In the genomic region with DNA sequence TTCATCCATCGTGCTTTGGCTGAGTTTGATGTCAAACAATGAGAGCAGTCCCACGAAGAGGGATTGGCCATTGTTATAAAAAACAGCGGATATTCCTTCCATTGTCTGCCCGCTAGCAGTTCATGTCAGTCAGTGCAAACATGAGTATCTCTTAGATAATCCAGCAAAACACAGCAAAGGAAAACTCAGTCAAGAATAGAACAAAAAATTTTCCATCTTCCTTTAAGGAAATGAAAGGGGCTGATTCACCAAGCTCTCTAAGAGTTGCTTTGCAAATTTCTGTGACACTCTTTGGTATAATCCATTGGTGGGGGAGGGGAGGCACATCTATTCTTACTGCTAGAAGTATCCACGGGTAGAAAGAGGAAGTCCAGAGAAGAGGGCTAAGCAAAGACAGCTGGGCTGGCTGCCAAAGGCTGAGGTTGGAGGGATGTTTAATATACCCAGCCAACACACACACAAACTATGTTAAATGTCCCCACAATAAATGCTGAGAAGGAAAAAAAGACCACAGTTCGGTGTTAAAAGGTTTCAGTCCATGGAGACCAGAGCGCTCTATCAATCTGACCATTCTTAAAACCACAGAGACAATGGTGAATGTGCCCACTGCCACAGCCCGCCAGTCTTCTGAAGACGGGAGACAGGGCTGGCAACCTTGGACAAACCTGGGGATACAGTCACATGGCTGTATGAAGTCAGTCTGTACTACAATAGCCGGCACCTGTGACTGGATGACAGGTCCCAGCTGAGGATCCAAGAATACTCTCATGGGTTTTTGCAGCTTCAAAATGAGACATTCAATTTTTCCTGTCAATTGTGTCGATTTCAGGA, we compare ENCODE assay signal across 9 mouse cellular contexts. TPM values are rescaled to one million over a fixed set of nuclear protein-coding genes. Genes with fewer than 3 reads are reported as not detected.
A peak's percentile ranks its signal among the peaks of the same experiment; 100 is the strongest.
DNase-seq lines count a peak whose midpoint lies in the region; ATAC-seq and TF ChIP-seq lines count a peak whose summit lies in the region.
"Had no signal": no experiment of that assay in that cellular context is flagged by ENCODE, and none has a peak within 500 bp of the region (broad histone marks: within the 10 kb centered on the region; RNA-seq: fewer than 3 reads in every experiment).

No protein-coding gene starts in this region.

- ATAC-seq in granulocyte monocyte progenitor cell, adult 5-6 weeks (replicated peaks; ENCODE audit: poor library complexity, severe bottlenecking): peak; percentile 90
- ATAC-seq in intestine, embryonic 16.5 days: peak; percentile 69
- peak; percentile 43 for ATAC-seq in liver, embryonic 13.5 days (ENCODE audit: low read depth)

- H3K9me3 ChIP-seq in MEL (replicated peaks; ENCODE audit: insufficient read depth, low read length): no peaks in the 10 kb centered on the region
- no peaks in the 10 kb centered on the region for H3K9me3 ChIP-seq in intestine, embryonic 16.5 days (ENCODE audit: control insufficient read depth, low read length)
- no peaks in the 10 kb centered on the region for H3K9me3 ChIP-seq in liver, embryonic 13.5 days (replicated peaks)
- H3K9me3 ChIP-seq: embryonic facial prominence, embryonic 13.5 days had no signal

- no peak for TF ChIP-seq CTCF in MEL (IDR thresholded peaks at IDR 0.05 in 2 of 3, conservative IDR thresholded peaks at IDR 0.05 in 1 of 3; ENCODE audit: control insufficient read depth in 1 of 3, insufficient read depth in 1 of 3, low read depth in 2 of 3, low read length in 3 of 3, poor library complexity in 1 of 3, severe bottlenecking in 1 of 3)

- H3K4me3 ChIP-seq in MEL (ENCODE audit: control insufficient read depth in 1 of 2, insufficient read depth in 1 of 2, low read depth in 2 of 2, low read length in 2 of 2): no peak overlapping the region
- H3K4me3 ChIP-seq in intestine, embryonic 16.5 days (ENCODE audit: low read length): no peak overlapping the region
- H3K4me3 ChIP-seq in liver, embryonic 13.5 days (replicated peaks): no peak overlapping the region
- H3K4me3 ChIP-seq: embryonic facial prominence, embryonic 13.5 days had no signal

- H3K27ac ChIP-seq in MEL (ENCODE audit: control insufficient read depth, low read depth, low read length): no peak overlapping the region
- peak overlapping the region; percentile 69 for H3K27ac ChIP-seq in intestine, embryonic 16.5 days (ENCODE audit: low read length)
- H3K27ac ChIP-seq in liver, embryonic 13.5 days: peak overlapping the region; percentile 75
- H3K27ac ChIP-seq: embryonic facial prominence, embryonic 13.5 days had no signal

- H3K79me2 ChIP-seq in MEL (ENCODE audit: control insufficient read depth, insufficient read depth, low read length, poor library complexity): no peaks in the 10 kb centered on the region

- no peak for TF ChIP-seq POLR2A in MEL (IDR thresholded peaks at IDR 0.05; ENCODE audit: control insufficient read depth in 1 of 2, insufficient read depth in 1 of 2, low read depth in 1 of 2, low read length in 2 of 2, poor library complexity in 1 of 2)

- 0 out of 4 replicates have a peak, but pooled peaks cover 0 to 2% of the 10 kb centered on the region in 2 experiments for H3K36me3 ChIP-seq in MEL (ENCODE audit: control insufficient read depth in 1 of 2, insufficient read depth in 2 of 2, low read length in 2 of 2)
- H3K36me3 ChIP-seq in intestine, embryonic 16.5 days (ENCODE audit: control insufficient read depth, insufficient read depth, low read length): no peaks in the 10 kb centered on the region
- peaks cover 15% of the 10 kb centered on the region for H3K36me3 ChIP-seq in liver, embryonic 13.5 days

- no peak for TF ChIP-seq RAD21 in MEL (IDR thresholded peaks at IDR 0.05; ENCODE audit: low read depth, low read length)

- peak overlapping the region; percentile 18; the same call in 1 of the 2 replicates for H3K4me2 ChIP-seq in intestine, embryonic 16.5 days (ENCODE audit: low read depth, low read length)
- no peak overlapping the region for H3K4me2 ChIP-seq in liver, embryonic 13.5 days
- H3K4me2 ChIP-seq: embryonic facial prominence, embryonic 13.5 days had no signal

- peak; percentile 64 to 81 for DNase-seq in adrenal gland, adult (ENCODE audit: inconsistent age in 2 of 2, low spot score in 1 of 2)
- no peak for DNase-seq in adrenal gland, adult 8-10 months
- peak; percentile 83 for DNase-seq in MEL (ENCODE audit: low read depth, low spot score)
- no peak for DNase-seq in liver, embryonic 13.5 days
- peak; percentile 62 for DNase-seq in skeletal muscle tissue, adult 2 months (ENCODE audit: low read depth, low spot score)
- no peak for DNase-seq in thymus, postnatal 25 days

- 55% methylated on average over 11 of the region's 11 CpGs for WGBS in intestine, embryonic 16.5 days
- 43% methylated on average over 11 of the region's 11 CpGs for WGBS in liver, embryonic 13.5 days (ENCODE audit: insufficient replicate concordance)

- no peak overlapping the region for H3K9ac ChIP-seq in MEL (ENCODE audit: control insufficient read depth, low read depth, low read length, poor library complexity, severe bottlenecking)
- H3K9ac ChIP-seq in intestine, embryonic 16.5 days (ENCODE audit: low read depth, low read length): no peak overlapping the region
- H3K9ac ChIP-seq in liver, embryonic 13.5 days: no peak overlapping the region
- H3K9ac ChIP-seq: embryonic facial prominence, embryonic 13.5 days had no signal

- TF ChIP-seq EP300 in MEL (IDR thresholded peaks at IDR 0.05; ENCODE audit: low read depth in 1 of 2, low read length in 2 of 2): peak in 1 of 2 experiments; percentile 58; a peak in 2 of 4 replicates

- H3K4me1 ChIP-seq in MEL (ENCODE audit: control insufficient read depth in 1 of 2, insufficient read depth in 2 of 2, low read length in 2 of 2): no peaks in the 10 kb centered on the region
- peaks cover 42% of the 10 kb centered on the region for H3K4me1 ChIP-seq in intestine, embryonic 16.5 days (ENCODE audit: control insufficient read depth, insufficient read depth, low read length)
- peaks cover 63% of the 10 kb centered on the region for H3K4me1 ChIP-seq in liver, embryonic 13.5 days (replicated peaks)

- no peaks in the 10 kb centered on the region; a peak in 1 of 4 replicates for H3K27me3 ChIP-seq in MEL (ENCODE audit: control insufficient read depth in 1 of 2, insufficient read depth in 2 of 2, low read length in 2 of 2)
- no peaks in the 10 kb centered on the region for H3K27me3 ChIP-seq in intestine, embryonic 16.5 days (replicated peaks; ENCODE audit: control insufficient read depth, insufficient read depth, low read length)
- no peaks in the 10 kb centered on the region for H3K27me3 ChIP-seq in liver, embryonic 13.5 days
- H3K27me3 ChIP-seq: embryonic facial prominence, embryonic 13.5 days had no signal

TF ChIP-seq in MEL, 35 proteins besides CTCF, POLR2A, EP300 and RAD21:
- TF ChIP-seq CHD2 (IDR thresholded peaks at IDR 0.05; ENCODE audit: low read length) (peak; percentile 25; the same call in 1 of the 2 replicates), BHLHE40 (IDR thresholded peaks at IDR 0.05; ENCODE audit: borderline replicate concordance, low read depth, low read length) (no peak), KAT2A (conservative IDR thresholded peaks at IDR 0.05; ENCODE audit: low read depth, low read length) (no peak), RCOR1 (IDR thresholded peaks at IDR 0.05; ENCODE audit: low read depth, low read length) (peak; percentile 92), SIN3A (IDR thresholded peaks at IDR 0.05; ENCODE audit: low read length) (0 out of 2 replicates have a peak, but pooled peaks have one; percentile 33), TBP (IDR thresholded peaks at IDR 0.05; ENCODE audit: low read depth, low read length) (no peak), MXI1 (IDR thresholded peaks at IDR 0.05; ENCODE audit: low read depth, low read length) (no peak), MEF2A (IDR thresholded peaks at IDR 0.05; ENCODE audit: extremely low read depth, insufficient replicate concordance, low read depth, low read length, poor library complexity, severe bottlenecking) (no peak), ELF1 (IDR thresholded peaks at IDR 0.05; ENCODE audit: low read depth, low read length) (no peak)

RNA-seq across cellular contexts. Expression of gene Sh3bp5, which starts 12.7 kb away (rescaled TPM):
- total RNA-seq in adrenal gland, adult 8-10 months (2022): 100 to 1,000 TPM; 112 to 172 (median 115) TPM
- 0.19 and 0.36 TPM in 2 replicates for total RNA-seq in MEL (2012; rRNA removed)
- 1 to 10 TPM in 1 of 2 experiments, not detected in 1; 1.0 TPM for polyA plus RNA-seq in MEL (2012; ENCODE audit: insufficient read depth in 1 of 2, insufficient read length in 2 of 2, low read depth in 1 of 2, low replicate concordance in 2 of 2, missing spikeins in 1 of 2)
- 5.0 and 6.3 TPM in 2 replicates for total RNA-seq in granulocyte monocyte progenitor cell, adult 5-6 weeks (2014; fragmentation: Nextera tagmentation)
- 2.7 and 2.8 TPM in 2 replicates for total RNA-seq in granulocyte monocyte progenitor cell, adult 5-6 weeks (2017)
- 17.1 and 17.2 TPM in 2 replicates for polyA plus RNA-seq in intestine, embryonic 16.5 days (2015; fragmentation: Nextera tagmentation; extraction: Ambion mirVana)
- 13.3 and 16.2 TPM in 2 replicates for polyA plus RNA-seq in liver, embryonic 13.5 days (2015; fragmentation: Nextera tagmentation; extraction: Ambion mirVana)

Comparison
In these comparisons a context has a peak if more than half of its experiments do, and no peak if none do; other contexts are left out.
1. DNase-seq: peak in adrenal gland, adult (2 of 2), MEL (single experiment) and skeletal muscle tissue, adult 2 months (single experiment); none in adrenal gland, adult 8-10 months (single experiment), liver, embryonic 13.5 days (single experiment) and thymus, postnatal 25 days (single experiment).
2. RNA of gene Sh3bp5, which starts 12.7 kb away (total RNA-seq): 112 to 172 TPM in adrenal gland, adult 8-10 months; 2.7 to 6.3 TPM in granulocyte monocyte progenitor cell, adult 5-6 weeks and 0.19 to 0.36 TPM in MEL; every median in the first group is over 10 times any median in the second.
3. Peak in every context shown above with its lines, with median percentiles within 50 percentile points of each other: ATAC-seq.